1 mouse cellular context compared by ENCODE assay signal in the genomic region with DNA sequence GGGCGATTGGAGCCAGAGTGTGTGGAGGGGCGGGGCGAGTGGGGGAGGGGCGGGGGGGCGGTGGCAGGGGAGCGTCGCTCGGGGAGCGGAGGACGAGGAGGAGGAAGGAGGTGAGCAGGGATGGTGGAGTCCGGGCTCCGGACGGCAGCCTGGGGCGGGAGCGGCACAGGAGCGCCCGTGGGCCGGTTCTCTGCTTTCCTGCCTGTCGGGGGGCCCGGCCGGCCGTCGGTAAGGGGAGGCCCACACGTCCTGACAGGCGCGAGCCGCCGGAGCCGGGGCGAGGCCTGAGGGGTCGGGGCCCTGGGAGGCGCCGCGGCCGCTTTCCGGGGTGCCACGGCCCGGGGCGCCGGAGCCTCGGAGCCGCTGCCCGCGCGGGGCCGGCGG.
TF ChIP-seq lines count a peak whose summit lies in the region.

No protein-coding gene starts in this region.

TF ChIP-seq in MEL, 35 proteins besides CTCF, POLR2A, EP300 and RAD21 (continued from another document):
- 0 out of 2 replicates have a peak, but pooled peaks have one; percentile 23 for TF ChIP-seq USF1 (IDR thresholded peaks at IDR 0.05; ENCODE audit: low read depth, low read length)
- no peak for TF ChIP-seq NRF1 (IDR thresholded peaks at IDR 0.05; ENCODE audit: insufficient read depth, low read depth, low read length, poor library complexity, severe bottlenecking)
